Mouse (Mus musculus): ENCODE measurements around the gene Pla2g6.

DNA sequence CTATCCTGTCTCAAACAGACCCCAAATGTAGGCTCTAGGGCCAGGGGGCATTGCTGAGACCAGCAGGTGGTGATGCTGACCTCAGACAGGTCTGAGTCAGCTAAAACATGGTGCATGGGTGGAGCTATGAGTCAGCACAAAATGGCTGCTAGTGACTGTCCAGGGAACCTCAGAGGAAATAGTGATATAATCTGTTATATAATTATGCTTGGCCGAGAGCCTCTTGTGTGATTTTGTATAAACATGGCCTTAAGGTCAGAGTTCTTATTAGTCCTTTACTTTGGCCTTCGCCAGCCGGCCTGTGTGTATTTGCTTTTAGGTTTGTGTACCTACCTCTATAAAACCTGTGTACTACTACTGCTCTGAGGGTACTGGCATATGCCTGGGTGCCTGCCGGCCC lies 5.2 kb upstream of the Pla2g6 start:
- TF ChIP-seq CTCF (IDR thresholded peaks at IDR 0.05; ENCODE audit: low read depth, low read length) (no peak), POLR2A (IDR thresholded peaks at IDR 0.05; ENCODE audit: insufficient read depth, low read length) (no peak)

All from ES-Bruce4 (cell line).